8 mouse cellular contexts compared by ENCODE assay signal in the genomic region with DNA sequence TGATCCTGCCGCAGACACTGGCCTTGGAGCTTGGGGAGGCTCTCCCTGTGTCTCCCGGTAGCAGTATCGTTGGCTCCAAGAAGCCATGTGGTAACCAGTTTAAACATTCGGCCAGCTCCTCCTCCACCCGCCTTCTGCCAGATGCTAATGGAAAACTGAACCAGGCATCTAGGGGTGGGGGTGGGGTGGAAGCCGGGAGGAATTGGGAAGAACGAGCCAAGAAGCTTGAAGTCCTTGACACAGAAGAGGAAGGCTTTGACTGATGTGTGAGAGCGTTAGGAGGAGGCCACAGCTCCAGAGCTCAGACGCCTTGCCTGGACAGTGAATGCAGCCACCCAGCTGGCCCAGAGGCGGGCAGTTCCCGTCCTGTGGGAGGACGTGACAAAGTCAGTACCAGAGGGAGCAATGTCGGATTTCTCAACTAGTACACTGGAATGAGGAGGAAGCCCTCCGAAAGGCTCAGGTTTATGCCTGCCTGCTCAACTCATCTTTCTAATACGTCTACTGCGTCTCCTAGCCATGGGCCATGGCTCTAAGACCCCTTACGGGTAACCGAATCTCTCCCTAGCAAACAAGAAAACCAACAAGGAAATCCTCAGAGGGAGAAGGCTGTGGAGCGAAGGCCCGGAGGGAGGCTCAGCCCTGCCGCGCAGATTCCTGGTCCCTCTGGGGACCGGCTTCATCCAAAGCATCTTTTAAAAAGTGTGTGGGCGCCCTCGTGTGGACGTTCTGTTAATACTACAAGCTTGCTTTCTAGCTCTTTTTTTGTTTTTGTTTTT. TPM values are rescaled to one million over a fixed set of nuclear protein-coding genes. Genes with fewer than 3 reads are reported as not detected.
DNase-seq lines count a peak whose midpoint lies in the region; ATAC-seq and TF ChIP-seq lines count a peak whose summit lies in the region.

No protein-coding gene starts in this region.

- H3K27ac ChIP-seq in heart, embryonic 13.5 days (replicated peaks) = peak overlapping the region; percentile 95
- H3K27ac ChIP-seq in liver, embryonic 13.5 days = peak overlapping the region; percentile 55
- H3K27ac ChIP-seq in neural tube, embryonic 13.5 days (replicated peaks) = peak overlapping the region; percentile 92
- H3K27ac ChIP-seq in thymus, adult 2 months (ENCODE audit: control insufficient read depth, insufficient read depth, low read length) = no peak overlapping the region

- WGBS in heart, embryonic 13.5 days = 2% methylated on average over 26 of the region's 26 CpGs
- WGBS in liver, embryonic 13.5 days (ENCODE audit: insufficient replicate concordance) = 6% methylated on average over 26 of the region's 26 CpGs
- 1% methylated on average over 26 of the region's 26 CpGs for WGBS in neural tube, embryonic 13.5 days
- WGBS in thymus, adult 2 months = 20% methylated on average over 26 of the region's 26 CpGs

- peak overlapping the region; percentile 79 for H3K9ac ChIP-seq in heart, embryonic 13.5 days
- no peak overlapping the region; the same call in 1 of the 2 replicates for H3K9ac ChIP-seq in liver, embryonic 13.5 days
- H3K9ac ChIP-seq in neural tube, embryonic 13.5 days = peak overlapping the region; percentile 61

- no peaks in the 10 kb centered on the region for H3K36me3 ChIP-seq in heart, embryonic 13.5 days
- no peaks in the 10 kb centered on the region for H3K36me3 ChIP-seq in liver, embryonic 13.5 days
- H3K36me3 ChIP-seq in neural tube, embryonic 13.5 days = no peaks in the 10 kb centered on the region
- no peaks in the 10 kb centered on the region for H3K36me3 ChIP-seq in thymus, adult 2 months (ENCODE audit: control insufficient read depth, insufficient read depth, low read length)

- peak; percentile 72 for TF ChIP-seq CTCF in brain, embryonic 14.5 days (IDR thresholded peaks at IDR 0.05; ENCODE audit: borderline replicate concordance, extremely low read depth, insufficient read depth, insufficient read length)
- no peak for TF ChIP-seq CTCF in thymus, adult 2 months (IDR thresholded peaks at IDR 0.05; ENCODE audit: borderline replicate concordance, control insufficient read depth, extremely low read depth, insufficient read depth, low read length, poor library complexity)

- H3K4me2 ChIP-seq in heart, embryonic 13.5 days = peak overlapping the region; percentile 83
- peak overlapping the region; percentile 44 for H3K4me2 ChIP-seq in liver, embryonic 13.5 days
- H3K4me2 ChIP-seq in neural tube, embryonic 13.5 days = peak overlapping the region; percentile 54

- no peaks in the 10 kb centered on the region for H3K9me3 ChIP-seq in heart, embryonic 13.5 days
- no peaks in the 10 kb centered on the region for H3K9me3 ChIP-seq in liver, embryonic 13.5 days (replicated peaks)
- H3K9me3 ChIP-seq in neural tube, embryonic 13.5 days = no peaks in the 10 kb centered on the region

- H3K27me3 ChIP-seq in heart, embryonic 13.5 days (replicated peaks) = no peaks in the 10 kb centered on the region
- peaks cover 17% of the 10 kb centered on the region for H3K27me3 ChIP-seq in liver, embryonic 13.5 days
- H3K27me3 ChIP-seq in neural tube, embryonic 13.5 days = no peaks in the 10 kb centered on the region
- no peaks in the 10 kb centered on the region for H3K27me3 ChIP-seq in thymus, adult 2 months (ENCODE audit: control insufficient read depth, insufficient read depth, low read length)

- DNase-seq in B cell, adult 2 months = peak; percentile 51 to 52
- peak; percentile 96 for DNase-seq in brain, embryonic 14.5 days (ENCODE audit: low read depth)
- DNase-seq in kidney, postnatal 10 days = peak; percentile 95
- peak; percentile 20 for DNase-seq in liver, embryonic 13.5 days
- peak; percentile 40 for DNase-seq in thymus, adult 2 months

- peak; percentile 41; the same call in 1 of the 2 replicates for TF ChIP-seq POLR2A in brain, embryonic 14.5 days (IDR thresholded peaks at IDR 0.05; ENCODE audit: borderline replicate concordance, extremely low read depth, insufficient read depth, insufficient read length, poor library complexity, severe bottlenecking)
- no peak for TF ChIP-seq POLR2A in thymus, adult 2 months (IDR thresholded peaks at IDR 0.05; ENCODE audit: control insufficient read depth, extremely low read depth, insufficient read depth, low read length, poor library complexity)

- H3K4me3 ChIP-seq in heart, embryonic 13.5 days = peak overlapping the region; percentile 48
- H3K4me3 ChIP-seq in liver, embryonic 13.5 days (replicated peaks) = peak overlapping the region; percentile 27; the same call in 1 of the 2 replicates
- peak overlapping the region; percentile 29 for H3K4me3 ChIP-seq in neural tube, embryonic 13.5 days
- H3K4me3 ChIP-seq in thymus, adult 2 months (ENCODE audit: control insufficient read depth, insufficient read depth, low read length) = no peak overlapping the region

- H3K4me1 ChIP-seq in heart, embryonic 13.5 days = peaks cover 45% of the 10 kb centered on the region
- peaks cover 5% of the 10 kb centered on the region; the same call in 1 of the 2 replicates for H3K4me1 ChIP-seq in liver, embryonic 13.5 days (replicated peaks)
- H3K4me1 ChIP-seq in neural tube, embryonic 13.5 days (replicated peaks) = peaks cover 47% of the 10 kb centered on the region
- H3K4me1 ChIP-seq in thymus, adult 2 months (replicated peaks; ENCODE audit: control insufficient read depth, insufficient read depth, low read length) = no peaks in the 10 kb centered on the region

- ATAC-seq in erythroid progenitor cell, adult 5-6 weeks (replicated peaks; ENCODE audit: low FRiP score, poor library complexity, severe bottlenecking) = 0 out of 2 replicates have a peak, but pooled peaks have one; percentile 59
- no peak; the same call in 1 of the 2 replicates for ATAC-seq in heart, embryonic 13.5 days (ENCODE audit: extremely low read depth, insufficient number of reproducible peaks, low FRiP score, low TSS enrichment)
- ATAC-seq in liver, embryonic 13.5 days (ENCODE audit: low read depth) = no peak
- peak; percentile 62 for ATAC-seq in neural tube, embryonic 13.5 days (ENCODE audit: low read depth)

RNA-seq across cellular contexts. Expression of gene Apol7a, which starts 32.0 kb away (rescaled TPM):
- not detected in 2 replicates for polyA plus RNA-seq in brain, embryonic 14.5 days (2012; rRNA removed)
- not detected in 2 replicates for total RNA-seq in erythroid progenitor cell, adult 5-6 weeks (2015; ENCODE audit: low replicate concordance)
- not detected in 2 replicates for total RNA-seq in erythroid progenitor cell, adult 5-6 weeks (2017; ENCODE audit: low replicate concordance)
- polyA plus RNA-seq in heart, embryonic 13.5 days (2015; fragmentation: Nextera tagmentation; extraction: Ambion mirVana) = 0.15 and 0.33 TPM in 2 replicates
- polyA plus RNA-seq in liver, embryonic 13.5 days (2015; fragmentation: Nextera tagmentation; extraction: Ambion mirVana) = 0.17 and 0.27 TPM in 2 replicates
- polyA plus RNA-seq in neural tube, embryonic 13.5 days (2015; fragmentation: Nextera tagmentation; extraction: Ambion mirVana) = 0.29 TPM in 1 of 2 replicates, not detected in the other
- 0.19 and 0.20 TPM in 2 replicates for polyA plus RNA-seq in thymus, adult 2 months (2012; rRNA removed)

RNA-seq across cellular contexts. Expression of gene Apol9a, which starts 44.0 kb away (rescaled TPM):
- 0.23 TPM in 1 of 2 replicates, not detected in the other for polyA plus RNA-seq in brain, embryonic 14.5 days (2012; rRNA removed)
- not detected in 2 replicates for total RNA-seq in erythroid progenitor cell, adult 5-6 weeks (2015; ENCODE audit: low replicate concordance)
- total RNA-seq in erythroid progenitor cell, adult 5-6 weeks (2017; ENCODE audit: low replicate concordance) = under 0.01 TPM in 1 of 2 replicates, not detected in the other
- 0.60 and 0.96 TPM in 2 replicates for polyA plus RNA-seq in heart, embryonic 13.5 days (2015; fragmentation: Nextera tagmentation; extraction: Ambion mirVana)
- polyA plus RNA-seq in liver, embryonic 13.5 days (2015; fragmentation: Nextera tagmentation; extraction: Ambion mirVana) = 0.06 TPM in 2 replicates
- polyA plus RNA-seq in neural tube, embryonic 13.5 days (2015; fragmentation: Nextera tagmentation; extraction: Ambion mirVana) = 0.41 and 0.43 TPM in 2 replicates
- polyA plus RNA-seq in thymus, adult 2 months (2012; rRNA removed) = 2.8 and 5.4 TPM in 2 replicates

Comparison
In these comparisons a context has a peak if more than half of its experiments do, and no peak if none do; other contexts are left out.
1. DNase-seq: peak in every context shown above with its lines; median percentile 96 in brain, embryonic 14.5 days; 95 in kidney, postnatal 10 days; 52 in B cell, adult 2 months; 40 in thymus, adult 2 months; 20 in liver, embryonic 13.5 days.
2. ATAC-seq: peak in erythroid progenitor cell, adult 5-6 weeks (single experiment) and neural tube, embryonic 13.5 days (single experiment); none in heart, embryonic 13.5 days (single experiment) and liver, embryonic 13.5 days (single experiment).
3. Peak in every context shown above with its lines, with median percentiles within 50 percentile points of each other: H3K4me2 ChIP-seq.